Mouse (Mus musculus) forebrain, embryonic 12.5 days (tissue): Measurements from ENCODE around the gene Gm20479. TPM values are rescaled to one million over a fixed set of nuclear protein-coding genes. Genes with fewer than 3 reads are reported as not detected.

Experiments
- ATAC-seq: fragments of 200-750 bp; cut with Nextera tagmentation; 2 replicates; pipeline ENCODE4 v1.8.0; 2017; ENCODE audit warnings: moderate TSS enrichment; ENCODE audit not compliant: low FRiP score
- H3K27ac ChIP-seq: fragments of 300-500 bp; sonication (generic); 2 replicates; pipeline ENCODE4 v1.5.1; 2016; ENCODE audit warnings: mild to moderate bottlenecking
- H3K27me3 ChIP-seq: fragments of 300-500 bp; sonication (generic); 2 replicates; pipeline ENCODE4 v1.6.1; 2016; ENCODE audit warnings: mild to moderate bottlenecking
- H3K36me3 ChIP-seq: fragments of 300-500 bp; sonication (generic); replicated peaks from 2 replicates; pipeline ENCODE4 v1.6.1; 2016; ENCODE audit warnings: mild to moderate bottlenecking
- H3K4me1 ChIP-seq: fragments of 300-500 bp; sonication (generic); 2 replicates; pipeline ENCODE4 v1.6.1; 2016
- H3K4me2 ChIP-seq: fragments of 300-500 bp; sonication (generic); 2 replicates; pipeline ENCODE4 v1.6.1; 2016; ENCODE audit warnings: mild to moderate bottlenecking, moderate library complexity
- H3K4me3 ChIP-seq: fragments of 300-500 bp; sonication (generic); replicated peaks from 2 replicates; pipeline ENCODE4 v1.5.1; 2016; ENCODE audit warnings: mild to moderate bottlenecking
- H3K9ac ChIP-seq: fragments of 300-500 bp; sonication (generic); 2 replicates; pipeline ENCODE4 v1.6.1; 2016; ENCODE audit warnings: mild to moderate bottlenecking
- H3K9me3 ChIP-seq: fragments of 300-500 bp; sonication (generic); 2 replicates; pipeline ENCODE4 v1.6.1; 2016
- WGBS: fragments of 180-500 bp; shearing (Covaris S2); methylation state at CpG from one replicate; pipeline ENCODE4 v1.1.7; 2016; 5-methylcytosine and 5-hydroxymethylcytosine counted together
- polyA plus RNA-seq: library from polyadenylated mRNA; unstranded; fragments of >200 nt; fragmentation: Nextera tagmentation; extraction: Ambion mirVana; gene quantifications from 2 replicates; pipeline ENCODE4 v1.2.1, GENCODE M21; 2016

The Gm20479 gene
- polyA plus RNA-seq, 1 experiment from 2014 or later, result not detected

DNA sequence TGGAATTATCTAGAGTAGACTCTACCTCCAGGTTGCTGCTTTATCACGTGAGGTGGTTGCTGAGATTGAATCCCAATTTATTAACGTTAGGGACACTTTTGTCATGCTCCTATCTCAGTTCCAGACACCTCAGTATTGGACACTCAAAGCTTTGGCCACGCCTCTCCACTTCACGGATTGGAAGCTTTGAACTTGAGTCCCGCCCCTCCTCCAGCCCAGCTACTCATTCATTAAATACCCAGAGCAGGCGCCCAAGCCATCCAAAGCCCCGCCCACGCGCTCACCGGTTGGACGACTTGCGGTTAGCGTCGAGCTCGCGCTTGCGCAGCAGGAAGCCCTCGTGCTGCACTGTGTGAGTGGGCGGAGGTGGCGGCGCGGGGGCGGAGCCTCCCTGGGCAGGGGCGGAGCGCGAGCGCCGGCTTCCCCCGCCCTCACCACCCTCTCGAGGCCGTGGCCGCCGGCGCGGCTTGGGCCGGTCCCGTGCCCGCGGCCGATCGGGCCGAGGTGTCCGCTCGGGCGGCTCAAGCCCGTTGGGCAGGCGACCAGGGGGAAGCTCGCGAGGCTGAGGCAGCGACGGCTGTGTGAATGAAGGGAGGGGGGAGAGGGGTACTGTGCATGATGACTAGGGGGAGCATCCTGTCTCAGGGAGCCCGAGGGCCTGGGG is 4.2 kb upstream of the Gm20479 start:
- peaks cover 80% of the 10 kb centered on the region for H3K27me3 ChIP-seq
- H3K27ac ChIP-seq, result no peak overlapping the region
- H3K4me1 ChIP-seq, result peaks cover 22% of the 10 kb centered on the region
- H3K36me3 ChIP-seq, result no peaks in the 10 kb centered on the region
- ATAC-seq, result peak; percentile 95
- WGBS, result under 1% methylated on average over 51 of the region's 52 CpGs
- peak overlapping the region; percentile 50 for H3K4me3 ChIP-seq
- H3K9me3 ChIP-seq, result no peaks in the 10 kb centered on the region
- peak overlapping the region; percentile 61 for H3K9ac ChIP-seq
- H3K4me2 ChIP-seq, result peak overlapping the region; percentile 68

DNA sequence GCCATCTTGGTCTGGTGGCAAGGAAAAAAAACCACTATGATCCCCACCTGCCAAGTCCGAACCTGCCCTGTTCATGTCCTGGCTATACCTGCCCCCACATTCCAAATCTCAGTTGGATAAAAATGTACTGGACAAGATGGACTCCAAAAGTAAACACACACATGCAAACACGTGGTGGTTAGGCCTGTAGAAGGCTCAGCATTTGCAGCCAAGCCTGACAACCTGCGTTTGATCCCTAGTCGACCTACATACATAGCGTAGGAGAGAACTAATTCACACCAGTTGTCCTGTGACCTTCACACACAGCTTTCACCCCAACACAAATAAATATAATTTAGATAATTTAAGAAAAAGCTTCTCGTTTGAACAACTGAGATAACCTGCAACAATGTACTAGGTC is 3.5 kb upstream of the Gm20479 start:
- Histone ChIP-seq H3K27ac (no peak overlapping the region), H3K4me3 (peak overlapping the region; percentile 13; the same call in 1 of the 2 replicates), H3K27me3 (peaks cover 76% of the 10 kb centered on the region), H3K36me3 (no peaks in the 10 kb centered on the region), H3K9ac (no peak overlapping the region), H3K4me2 (peak overlapping the region; percentile 68), H3K4me1 (peaks cover 26% of the 10 kb centered on the region), H3K9me3 (no peaks in the 10 kb centered on the region)
- 61% methylated on average over 6 of the region's 6 CpGs for WGBS
- ATAC-seq, result no peak

DNA sequence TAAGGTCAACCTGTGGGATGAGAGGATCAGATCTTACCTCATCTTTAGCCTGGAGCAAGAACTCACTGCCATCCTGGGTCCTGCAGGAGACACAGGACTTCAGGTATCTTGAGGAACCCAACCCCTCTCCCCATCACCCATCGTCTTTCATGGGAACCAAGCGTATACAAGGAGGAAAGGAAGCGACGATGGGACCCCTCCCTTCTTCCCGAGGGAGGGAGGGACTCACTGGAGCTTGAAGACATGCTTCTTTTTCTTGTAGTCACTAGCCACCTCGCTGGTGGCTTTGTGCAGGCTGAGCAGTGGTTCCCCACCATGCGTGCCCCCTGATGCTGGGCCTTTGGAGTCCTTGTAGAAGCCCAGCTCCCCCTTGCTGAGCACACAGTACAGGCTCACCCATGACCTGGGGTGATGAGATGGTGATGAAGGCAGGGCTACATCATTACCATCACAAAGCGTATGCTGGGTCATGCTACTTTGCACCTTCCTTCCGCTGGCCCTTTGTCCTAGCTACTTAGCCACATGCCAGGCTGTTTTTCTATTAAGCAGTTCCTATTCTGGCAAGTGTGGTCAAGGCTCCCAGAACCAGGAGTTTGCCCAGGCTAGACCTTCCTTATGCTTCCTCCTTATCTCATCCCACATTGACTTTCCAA is 2.6 kb upstream of the Gm20479 start:
- Histone ChIP-seq H3K27me3 (peaks cover 67% of the 10 kb centered on the region), H3K9ac (no peak overlapping the region), H3K4me3 (no peak overlapping the region), H3K36me3 (no peaks in the 10 kb centered on the region), H3K4me2 (no peak overlapping the region), H3K4me1 (peaks cover 31% of the 10 kb centered on the region), H3K9me3 (no peaks in the 10 kb centered on the region), H3K27ac (no peak overlapping the region)
- 86% methylated on average over 9 of the region's 9 CpGs for WGBS
- no peak for ATAC-seq

DNA sequence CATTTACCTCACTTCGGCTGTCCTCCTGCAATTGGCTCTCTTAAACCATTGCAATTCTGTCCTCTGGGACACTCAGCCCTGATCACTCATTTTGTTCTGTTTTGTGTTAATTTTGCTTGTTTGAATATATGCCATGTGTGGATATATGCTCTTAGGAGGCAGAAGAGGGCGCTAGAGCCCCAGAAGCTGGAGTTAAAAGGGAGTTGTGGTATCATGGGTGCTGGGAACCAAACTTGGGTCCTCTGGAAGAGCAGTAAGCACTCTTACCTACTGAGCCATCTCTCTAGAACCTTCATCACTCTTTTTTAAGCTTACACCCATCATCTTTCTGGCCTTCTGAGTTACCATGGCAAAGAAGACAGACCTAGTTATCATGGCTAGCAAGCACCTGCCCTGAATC is 1.9 kb upstream of the Gm20479 start:
- H3K4me1 ChIP-seq, result peaks cover 35% of the 10 kb centered on the region
- H3K27me3 ChIP-seq, result peaks cover 60% of the 10 kb centered on the region
- no peak overlapping the region for H3K9ac ChIP-seq
- no peak overlapping the region for H3K4me3 ChIP-seq
- 72% methylated on average over 2 of the region's 2 CpGs for WGBS
- H3K4me2 ChIP-seq, result no peak overlapping the region
- H3K27ac ChIP-seq, result no peak overlapping the region
- no peak for ATAC-seq
- H3K36me3 ChIP-seq, result no peaks in the 10 kb centered on the region
- no peaks in the 10 kb centered on the region for H3K9me3 ChIP-seq

DNA sequence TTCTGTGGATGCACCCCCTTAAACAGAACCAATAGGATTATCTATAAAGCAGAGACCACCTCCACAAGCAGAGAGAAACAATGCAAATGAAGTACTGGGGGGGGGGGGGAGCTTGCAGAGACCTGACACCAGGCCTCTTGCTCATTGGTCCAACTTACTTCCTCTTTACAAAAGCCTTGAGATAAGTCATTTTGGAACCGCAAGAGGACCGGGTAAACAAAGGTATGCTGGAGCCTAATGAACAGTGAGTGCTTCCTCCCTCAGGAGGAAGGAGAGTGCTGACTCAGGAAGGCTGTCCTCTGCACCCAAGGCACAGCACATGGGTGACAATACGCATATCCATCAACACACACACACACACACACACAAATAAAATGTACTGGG is 368 bp upstream of the Gm20479 start:
- Histone ChIP-seq H3K4me2 (peak overlapping the region; percentile 65; the same call in 1 of the 2 replicates), H3K9me3 (no peaks in the 10 kb centered on the region), H3K27me3 (peaks cover 46% of the 10 kb centered on the region), H3K4me3 (no peak overlapping the region; the same call in 1 of the 2 replicates), H3K36me3 (peaks cover 10% of the 10 kb centered on the region), H3K9ac (no peak overlapping the region), H3K4me1 (peaks cover 33% of the 10 kb centered on the region), H3K27ac (no peak overlapping the region)
- ATAC-seq, result no peak
- 30% methylated on average over 3 of the region's 3 CpGs for WGBS

DNA sequence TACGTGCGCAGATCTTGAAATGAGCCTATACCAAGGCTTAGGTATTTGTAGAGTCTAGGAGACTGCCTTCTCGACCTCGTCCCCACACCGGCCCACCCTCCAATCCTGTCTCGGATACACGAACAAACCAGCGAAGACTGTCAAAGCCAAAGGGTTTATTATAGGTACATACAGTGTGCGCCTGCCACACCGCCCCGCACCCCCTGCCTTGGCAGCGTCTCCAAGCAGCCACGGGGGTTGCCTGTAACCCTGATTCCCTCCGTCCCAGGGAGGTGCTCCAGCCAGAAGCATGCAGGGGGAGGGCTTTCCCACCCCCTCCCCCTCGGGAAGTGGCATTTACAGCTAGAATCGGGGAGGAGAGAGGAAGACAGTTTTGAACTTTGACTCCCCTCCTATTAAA is 971 bp downstream of the Gm20479 start:
- Histone ChIP-seq H3K27ac (no peak overlapping the region), H3K9me3 (no peaks in the 10 kb centered on the region), H3K4me1 (peaks cover 33% of the 10 kb centered on the region), H3K4me2 (peak overlapping the region; percentile 65), H3K27me3 (peaks cover 39% of the 10 kb centered on the region), H3K9ac (no peak overlapping the region), H3K4me3 (peak overlapping the region; percentile 67), H3K36me3 (peaks cover 22% of the 10 kb centered on the region)
- peak; percentile 28; the same call in 1 of the 2 replicates for ATAC-seq
- WGBS, result 2% methylated on average over 16 of the region's 16 CpGs

DNA sequence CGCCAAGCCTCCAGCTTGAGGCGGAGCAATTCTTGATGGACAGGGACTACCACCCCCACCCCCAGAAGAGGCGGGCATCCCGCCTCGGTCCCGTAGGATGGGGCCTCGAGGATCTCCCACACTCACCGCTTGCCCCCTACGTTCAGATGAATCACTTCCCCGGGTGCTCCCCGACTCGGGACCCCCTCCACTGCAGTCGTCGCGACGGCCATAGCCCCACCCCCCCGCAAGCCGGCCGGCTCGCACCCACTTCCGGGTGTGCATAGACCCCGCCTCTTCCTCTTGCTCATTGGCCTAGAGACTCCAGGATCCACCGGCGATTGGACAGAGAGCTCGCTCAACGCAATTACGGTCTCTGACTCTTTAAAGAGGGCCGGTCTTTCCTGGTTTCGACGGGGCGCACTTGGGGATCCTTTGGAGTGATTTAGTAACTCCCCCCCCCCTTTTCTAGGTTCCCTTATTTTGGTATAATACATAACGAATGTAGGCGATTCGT is 1.4 kb downstream of the Gm20479 start, which contains the start of gene Shkbp1:
Gene Shkbp1 (minus strand): TSS at position 275 of the 496 bp plus-strand sequence.
- peak within 1 kb of the TSS; percentile 69 for H3K9ac ChIP-seq
- H3K36me3 ChIP-seq, result peaks cover 24% of the 10 kb centered on the region
- ATAC-seq, result peak; percentile 95
- WGBS, result 1% methylated on average over 34 of the region's 34 CpGs
- H3K4me2 ChIP-seq, result peak within 1 kb of the TSS; percentile 65
- peak within 1 kb of the TSS; percentile 67 for H3K4me3 ChIP-seq
- no peaks in the 10 kb centered on the region for H3K9me3 ChIP-seq
- H3K4me1 ChIP-seq, result peaks cover 29% of the 10 kb centered on the region
- peaks cover 39% of the 10 kb centered on the region for H3K27me3 ChIP-seq
- H3K27ac ChIP-seq, result peak within 1 kb of the TSS; percentile 47; the same call in 1 of the 2 replicates

DNA sequence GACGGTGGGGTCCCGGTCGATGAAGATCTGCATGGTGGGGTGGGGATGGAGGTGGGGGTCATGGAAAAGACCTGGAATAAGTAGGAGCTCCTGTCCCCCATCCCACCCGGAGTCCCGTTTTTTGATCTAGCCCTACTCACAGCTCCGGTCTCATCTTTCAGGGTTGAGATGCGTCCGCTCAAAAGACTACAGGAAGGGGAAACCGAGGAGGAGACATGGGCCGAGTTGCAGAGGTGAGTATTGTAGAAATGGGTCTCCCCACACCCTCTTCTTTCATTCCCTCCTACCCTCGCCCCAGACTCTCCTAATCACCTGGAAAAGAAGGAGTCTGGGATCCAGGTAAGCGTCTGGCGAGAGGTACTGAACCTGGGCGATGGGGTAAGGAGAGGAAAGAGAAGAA is 2.0 kb downstream of the Gm20479 start:
- no peaks in the 10 kb centered on the region for H3K9me3 ChIP-seq
- H3K4me2 ChIP-seq, result peak overlapping the region; percentile 65
- peak overlapping the region; percentile 47; the same call in 1 of the 2 replicates for H3K27ac ChIP-seq
- peaks cover 39% of the 10 kb centered on the region for H3K27me3 ChIP-seq
- peak overlapping the region; percentile 69 for H3K9ac ChIP-seq
- ATAC-seq, result peak; percentile 21; the same call in 1 of the 2 replicates
- peaks cover 29% of the 10 kb centered on the region for H3K36me3 ChIP-seq
- peak overlapping the region; percentile 67 for H3K4me3 ChIP-seq
- 8% methylated on average over 14 of the region's 14 CpGs for WGBS
- peaks cover 28% of the 10 kb centered on the region for H3K4me1 ChIP-seq

DNA sequence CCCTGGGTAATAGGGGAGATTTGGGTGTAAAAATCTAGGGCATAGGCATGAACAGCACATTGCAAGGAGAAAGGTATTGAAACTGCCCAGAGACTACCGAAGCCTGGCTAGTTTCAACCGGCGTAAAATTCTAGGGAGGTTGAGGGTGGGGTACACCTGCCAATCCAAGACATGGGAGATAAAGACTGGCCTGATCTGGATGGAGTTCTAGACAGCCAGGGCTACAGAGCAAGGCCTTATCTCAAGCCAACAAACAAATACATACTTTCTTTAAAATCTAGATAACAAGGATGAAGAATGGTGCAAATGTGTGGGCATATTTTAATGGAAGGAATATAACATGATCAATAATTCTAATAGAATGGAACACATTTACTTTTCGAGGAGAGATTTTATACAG is 2.4 kb downstream of the Gm20479 start:
- Histone ChIP-seq H3K4me3 (peak overlapping the region; percentile 67), H3K9me3 (no peaks in the 10 kb centered on the region), H3K4me1 (peaks cover 28% of the 10 kb centered on the region), H3K36me3 (peaks cover 31% of the 10 kb centered on the region), H3K27me3 (peaks cover 37% of the 10 kb centered on the region), H3K27ac (no peak overlapping the region), H3K4me2 (peak overlapping the region; percentile 65), H3K9ac (peak overlapping the region; percentile 69)
- 54% methylated on average over 4 of the region's 4 CpGs for WGBS
- no peak for ATAC-seq

DNA sequence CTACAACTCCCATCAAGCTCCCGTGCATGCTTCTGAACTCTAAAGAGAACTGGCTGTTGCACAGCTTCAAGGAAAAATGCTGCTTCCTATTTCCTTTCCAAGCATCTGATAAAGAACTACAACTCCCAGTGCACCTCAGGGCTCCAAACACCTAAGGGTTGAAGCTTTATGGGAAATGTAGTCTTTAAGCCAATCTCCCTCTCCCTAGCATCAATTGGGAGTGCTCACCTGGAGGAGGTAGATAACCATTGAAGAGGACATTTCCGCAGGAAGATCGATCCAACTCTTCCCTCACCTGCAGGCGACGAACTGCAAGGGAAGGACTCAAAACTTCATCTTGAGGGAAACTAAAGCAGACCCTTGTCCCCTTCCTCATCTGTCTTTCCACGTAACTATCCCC is 3.1 kb downstream of the Gm20479 start:
- 32% methylated on average over 6 of the region's 6 CpGs for WGBS

DNA sequence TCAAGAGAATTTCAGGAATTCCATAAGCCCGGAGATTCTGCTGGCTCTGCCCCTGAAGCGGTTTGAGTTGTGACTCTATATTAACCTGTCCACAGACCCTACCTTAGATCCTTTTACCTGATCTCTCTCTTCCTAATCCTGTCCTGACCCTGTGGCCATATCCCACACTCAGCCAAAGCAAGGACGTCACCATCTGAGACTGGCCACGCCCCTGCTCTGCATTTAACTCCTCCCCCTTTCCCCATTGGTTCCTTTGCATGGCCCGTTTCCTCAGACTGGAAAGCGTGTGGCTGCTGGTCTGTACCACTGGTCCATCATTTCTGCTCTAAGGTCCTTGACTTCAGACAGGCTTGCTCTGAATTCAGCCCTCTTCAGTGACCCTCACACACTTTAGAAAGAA is 11.8 kb downstream of the Gm20479 start:
- no peaks in the 10 kb centered on the region for H3K27me3 ChIP-seq
- ATAC-seq, result 0 out of 2 replicates have a peak, but pooled peaks have one; percentile 28
- peaks cover 76% of the 10 kb centered on the region for H3K36me3 ChIP-seq

More for the DNA sequence above, 3.1 kb downstream of the Gm20479 start:
- peaks cover 30% of the 10 kb centered on the region for H3K27me3 ChIP-seq
- H3K27ac ChIP-seq, result no peak overlapping the region
- peak overlapping the region; percentile 67 for H3K4me3 ChIP-seq
- H3K4me2 ChIP-seq, result peak overlapping the region; percentile 65
- H3K9me3 ChIP-seq, result no peaks in the 10 kb centered on the region
- peaks cover 28% of the 10 kb centered on the region for H3K4me1 ChIP-seq
- no peak for ATAC-seq
- peaks cover 38% of the 10 kb centered on the region for H3K36me3 ChIP-seq
- H3K9ac ChIP-seq, result 0 out of 2 replicates have a peak overlapping the region, but pooled peaks have one; percentile 69

DNA sequence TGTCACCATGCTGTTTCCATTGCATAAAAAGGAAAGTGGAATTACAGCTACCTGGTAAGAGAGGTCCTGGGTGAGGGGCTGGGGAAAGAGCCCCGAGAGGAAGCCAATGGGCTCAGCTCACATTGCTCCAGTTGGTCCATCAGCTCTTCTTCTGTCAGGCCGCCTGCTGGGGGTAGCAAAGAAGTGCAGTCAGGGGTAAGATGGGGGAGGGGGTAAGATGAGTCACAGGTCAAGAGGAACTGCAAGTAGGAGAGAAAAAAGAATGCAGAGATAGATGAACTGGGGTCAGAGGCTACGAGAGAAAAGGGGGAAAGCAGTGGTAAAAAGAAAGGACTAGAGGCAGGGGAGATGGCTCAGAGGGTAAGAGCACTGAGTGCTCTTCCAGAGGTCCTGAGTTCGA is 14.6 kb downstream of the Gm20479 start:
- H3K9me3 ChIP-seq, result no peaks in the 10 kb centered on the region
- no peak overlapping the region for H3K9ac ChIP-seq
- H3K4me2 ChIP-seq, result no peak overlapping the region
- no peak overlapping the region for H3K27ac ChIP-seq
- no peak for ATAC-seq
- H3K4me3 ChIP-seq, result no peak overlapping the region
- peaks cover 51% of the 10 kb centered on the region for H3K36me3 ChIP-seq
- peaks cover 16% of the 10 kb centered on the region for H3K27me3 ChIP-seq
- 29% methylated on average over 4 of the region's 4 CpGs for WGBS
- peaks cover 10% of the 10 kb centered on the region for H3K4me1 ChIP-seq

More for the DNA sequence above, 11.8 kb downstream of the Gm20479 start:
- no peaks in the 10 kb centered on the region for H3K9me3 ChIP-seq
- H3K4me1 ChIP-seq, result no peaks in the 10 kb centered on the region
- H3K4me2 ChIP-seq, result no peak overlapping the region
- WGBS, result 22% methylated on average over 6 of the region's 6 CpGs
- no peak overlapping the region for H3K9ac ChIP-seq
- no peak overlapping the region for H3K27ac ChIP-seq
- no peak overlapping the region for H3K4me3 ChIP-seq
